Mouse (Mus musculus): Measurements from ENCODE around the gene Ikzf2.

Ikzf2 gene

DNA sequence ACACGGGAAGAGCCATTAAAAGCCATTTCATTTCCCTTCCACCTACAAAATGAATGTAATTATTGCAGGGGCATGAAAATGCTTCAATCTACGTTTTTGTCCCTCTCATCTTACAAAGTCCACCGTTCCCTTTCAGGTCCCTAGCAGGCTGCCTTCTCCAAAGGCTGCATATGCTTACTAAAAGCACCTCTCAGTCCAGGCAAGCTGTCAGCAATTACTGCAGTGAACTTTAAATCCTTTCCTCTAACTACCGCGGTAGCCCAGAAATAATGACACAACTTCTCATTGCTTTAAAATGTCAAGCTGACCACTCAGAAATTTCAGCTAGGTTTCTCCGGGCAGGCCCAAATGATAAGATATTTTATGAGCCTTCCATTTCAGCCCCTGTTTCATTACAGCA is 95.2 kb downstream of the Ikzf2 start:
- no peak for DNase-seq (ENCODE audit: low read depth)

DNA sequence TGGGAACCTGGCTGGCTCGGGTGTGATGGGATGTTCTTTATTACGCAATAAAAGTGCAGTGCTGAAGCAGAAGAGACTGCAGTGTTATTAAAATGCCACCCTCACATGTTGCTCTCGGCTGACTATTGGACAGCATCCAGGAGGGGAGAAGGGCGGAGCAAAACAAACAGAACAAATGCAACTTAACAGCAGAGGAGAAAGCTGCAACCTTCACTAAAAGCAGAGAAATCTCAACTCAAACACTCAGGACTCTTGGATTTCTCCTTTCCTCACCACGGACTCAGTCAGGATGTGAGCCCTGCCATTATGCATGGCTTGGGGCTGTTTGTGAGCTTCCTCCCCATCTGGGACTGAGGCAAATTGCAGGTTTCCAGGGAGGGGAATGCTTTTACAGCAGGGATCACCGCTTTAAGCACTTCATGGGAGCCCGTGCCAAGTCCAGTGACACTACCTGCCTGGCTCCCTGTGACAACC is 95.7 kb downstream of the Ikzf2 start:
- DNase-seq (ENCODE audit: low read depth): peak; percentile 44

- DNase-seq (ENCODE audit: low read depth): no peak
Observed at GRCm38 (mm10) chr1:69585546-69585945, 101.5 kb downstream of the Ikzf2 start.

DNA sequence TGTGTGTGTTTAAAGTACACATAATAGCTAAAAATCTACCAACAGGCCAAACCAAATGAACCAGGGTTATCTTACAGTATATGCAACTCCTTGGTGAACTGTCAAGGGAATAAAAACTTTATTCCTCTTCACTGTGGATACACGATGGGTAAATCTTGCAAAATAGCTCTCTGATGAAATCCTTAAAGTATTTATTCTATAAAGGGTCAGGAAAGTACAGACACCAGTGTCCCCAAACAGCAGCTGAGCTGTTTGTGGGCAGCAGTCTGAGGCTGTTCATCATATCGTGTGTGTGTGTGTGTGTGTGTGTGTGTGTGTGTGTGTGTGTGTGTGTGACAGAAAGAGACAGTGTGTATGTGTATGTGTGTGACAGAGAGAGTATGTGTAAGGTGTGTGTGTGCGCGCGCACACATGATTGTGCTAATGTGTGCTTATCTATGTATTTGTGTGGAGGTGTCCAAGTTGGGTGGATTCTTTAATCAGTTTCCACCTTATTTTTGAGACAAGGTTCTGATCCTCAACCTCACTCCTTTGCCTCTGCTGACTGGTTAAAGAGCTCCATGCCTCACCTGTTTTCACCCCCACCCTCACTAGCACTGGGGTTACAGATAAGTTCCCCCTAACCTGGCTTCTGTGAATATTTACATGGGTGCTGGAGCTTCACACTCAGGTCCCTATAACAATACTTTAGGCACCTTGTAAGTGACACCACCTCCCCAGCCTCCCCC is 102.9 kb downstream of the Ikzf2 start:
- no peak for DNase-seq (ENCODE audit: low read depth)

- DNase-seq (ENCODE audit: low read depth): no peak
Observed at GRCm38 (mm10) chr1:69578917-69579316, 108.1 kb downstream of the Ikzf2 start.

DNA sequence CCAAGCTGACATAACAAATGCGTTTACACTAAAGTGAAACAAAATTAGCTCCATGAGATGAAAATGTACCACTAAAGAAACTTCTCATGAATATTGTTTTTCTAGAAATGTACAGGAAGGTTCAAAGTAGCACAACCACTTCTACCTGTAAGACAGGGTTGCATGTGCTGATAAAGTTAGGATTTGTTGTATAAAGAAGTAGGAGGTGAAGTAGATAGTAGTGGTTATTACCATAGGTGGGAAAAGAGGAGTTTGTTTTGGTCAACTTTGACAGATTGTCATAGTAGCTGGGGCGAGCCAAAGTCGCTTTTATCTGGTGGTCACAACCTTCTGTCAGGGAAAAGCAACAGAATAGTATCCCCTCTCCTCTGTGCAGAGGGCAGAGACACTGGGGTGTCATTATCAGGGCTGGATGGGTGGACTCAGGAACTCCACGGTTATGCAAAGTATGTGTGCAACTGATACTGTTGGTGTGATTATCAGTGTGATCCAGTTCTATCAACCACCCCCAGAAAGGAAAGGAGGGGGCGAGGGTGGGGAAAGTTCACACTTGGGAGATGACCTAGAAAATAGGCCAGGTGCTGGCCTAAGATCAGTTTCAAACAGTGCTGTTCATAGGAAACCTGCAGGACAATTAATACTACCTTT is 127.5 kb downstream of the Ikzf2 start:
- no peak for DNase-seq (ENCODE audit: low read depth)

GRCm38 (mm10) chr1:69555636-69556151 is 131.4 kb downstream of the Ikzf2 start:
- DNase-seq (ENCODE audit: low read depth): no peak

- no peak for DNase-seq (ENCODE audit: low read depth)
Observed at GRCm38 (mm10) chr1:69549987-69550386, 137.1 kb downstream of the Ikzf2 start.

- DNase-seq (ENCODE audit: low read depth): no peak
Observed at GRCm38 (mm10) chr1:69545885-69546253, 141.2 kb downstream of the Ikzf2 start.

- DNase-seq (ENCODE audit: low read depth): no peak
Observed at GRCm38 (mm10) chr1:69545217-69545884, 141.7 kb downstream of the Ikzf2 start.

GRCm38 (mm10) chr1:69543774-69544597 is 143.1 kb downstream of the Ikzf2 start:
- DNase-seq (ENCODE audit: low read depth): no peak

- DNase-seq (ENCODE audit: low read depth): no peak
Observed at GRCm38 (mm10) chr1:69542546-69542945, 144.5 kb downstream of the Ikzf2 start.

GRCm38 (mm10) chr1:69538663-69539062 is 148.4 kb downstream of the Ikzf2 start:
- DNase-seq (ENCODE audit: low read depth): no peak

- no peak for DNase-seq (ENCODE audit: low read depth)
Observed at GRCm38 (mm10) chr1:69537619-69538018, 149.4 kb downstream of the Ikzf2 start.

GRCm38 (mm10) chr1:69535507-69535906 is 151.5 kb downstream of the Ikzf2 start:
- no peak for DNase-seq (ENCODE audit: low read depth)

GRCm38 (mm10) chr1:69533048-69533447 is 154.0 kb downstream of the Ikzf2 start:
- no peak for DNase-seq (ENCODE audit: low read depth)

DNA sequence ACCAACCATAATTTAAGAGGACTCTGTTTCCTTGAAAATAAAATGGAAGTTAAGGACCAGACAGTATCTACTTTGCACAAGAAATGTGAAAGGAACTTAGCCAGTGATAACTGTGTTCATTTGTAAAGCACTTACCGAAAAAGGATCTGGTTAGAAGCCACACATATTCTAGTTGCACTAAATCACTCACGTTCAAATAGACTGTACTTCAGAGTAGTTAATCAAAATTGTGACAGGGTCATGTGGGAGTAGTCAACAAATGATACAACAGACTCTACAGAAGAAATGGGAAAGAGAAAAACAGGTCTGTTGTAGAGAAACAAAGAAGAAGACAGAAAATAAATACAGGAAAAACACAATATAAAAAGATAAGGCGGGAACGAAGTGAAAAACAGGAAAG is 158.3 kb downstream of the Ikzf2 start:
- DNase-seq (ENCODE audit: low read depth): no peak

DNA sequence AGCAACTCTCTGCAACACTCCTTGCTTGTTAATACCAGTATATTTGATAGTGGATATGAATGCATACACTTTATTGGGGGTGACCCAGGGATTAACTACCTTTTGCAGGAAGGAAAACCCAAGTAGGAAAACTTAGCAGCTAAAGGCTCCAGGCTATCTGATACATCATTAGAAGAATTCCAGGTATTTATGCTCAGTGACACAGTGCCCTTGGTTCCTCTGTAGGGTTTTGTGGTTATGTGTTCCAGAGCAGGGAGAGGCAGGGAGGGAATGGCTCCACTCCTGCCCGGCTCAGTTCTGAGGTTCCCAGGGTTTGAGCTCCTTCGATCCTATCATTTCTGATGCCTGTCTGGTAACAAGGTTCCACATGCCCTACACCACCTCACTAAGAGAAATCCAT is 165.4 kb downstream of the Ikzf2 start:
- DNase-seq (ENCODE audit: low read depth): no peak

- no peak for DNase-seq (ENCODE audit: low read depth)
Observed at GRCm38 (mm10) chr1:69519356-69519755, 167.7 kb downstream of the Ikzf2 start.

DNA sequence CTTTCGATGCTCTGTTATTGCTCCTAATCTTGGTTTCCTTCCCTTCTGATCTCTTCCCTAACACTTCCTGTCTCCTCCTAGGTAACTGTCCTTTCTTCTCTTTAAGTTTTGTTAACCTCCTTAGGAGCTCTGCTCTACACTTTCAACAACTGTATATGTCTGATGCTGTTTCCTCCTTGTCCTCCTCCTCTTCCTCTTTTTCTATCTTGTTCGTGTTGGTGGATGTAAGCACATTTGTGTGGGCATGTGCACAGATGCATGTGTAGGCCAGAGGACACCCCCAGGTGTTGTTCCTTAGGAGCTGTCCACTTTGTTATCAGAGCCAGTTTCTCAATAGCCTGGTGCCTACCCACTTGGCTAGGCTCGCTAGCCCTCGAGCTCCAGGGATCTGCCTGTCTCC is 169.0 kb downstream of the Ikzf2 start:
- no peak for DNase-seq (ENCODE audit: low read depth)

- no peak for DNase-seq (ENCODE audit: low read depth)
Observed at GRCm38 (mm10) chr1:69516144-69516543, 170.9 kb downstream of the Ikzf2 start.
